ENCODE assay signal across 4 mouse cellular contexts in genomic region chr11:13519618-13520017, GRCm38 (mm10).
DNase-seq lines count a peak whose midpoint lies in the region; TF ChIP-seq lines count a peak whose summit lies in the region.
"Not testable (repeated sequence)": the region's sequence is repeated elsewhere in the genome, so short reads cannot be mapped to it uniquely, and the experiment has no call there.

No protein-coding gene starts in this region.

- H3K4me3 ChIP-seq in ES-E14 (ENCODE audit: insufficient read depth in 1 of 2, low read depth in 1 of 2, low read length in 2 of 2, poor library complexity in 1 of 2, severe bottlenecking in 1 of 2): not testable (repeated sequence)

- H3K27ac ChIP-seq in ES-E14 (ENCODE audit: insufficient read depth, low read depth, low read length, poor library complexity, severe bottlenecking): not testable (repeated sequence)

- in situ Hi-C loops in ES-E14 (cut with MboI; ENCODE audit: low sequenced_read_pairs in 2 of 2, unreplicated experiment in 2 of 2): not testable (repeated sequence)

- not testable (repeated sequence) for H3K9ac ChIP-seq in ES-E14 (ENCODE audit: insufficient read depth, low read depth, low read length, poor library complexity, severe bottlenecking)

- H3K4me1 ChIP-seq in ES-E14 (ENCODE audit: control insufficient read depth in 2 of 2, insufficient read depth in 2 of 2, low read length in 2 of 2, poor library complexity in 1 of 2): not testable (repeated sequence)

- H3K36me3 ChIP-seq in ES-E14 (ENCODE audit: control insufficient read depth, insufficient read depth, low read length, poor library complexity, severe bottlenecking): not testable (repeated sequence)

- H3K9me3 ChIP-seq in ES-E14 (ENCODE audit: control insufficient read depth, insufficient read depth, low read depth, low read length): not testable (repeated sequence)

- DNase-seq in ES-CJ7 (ENCODE audit: low read depth, low spot score) (peak; percentile 56), ES-E14 (ENCODE audit: low read depth, low spot score) (peak; percentile 3), R1 (ENCODE audit: low read depth, low spot score) (peak; percentile 90), ZHBTc4 (ENCODE audit: low read depth, low spot score) (peak; percentile 64)

TF ChIP-seq in ES-E14, 5 proteins besides CTCF, POLR2A, EP300 and RAD21:
- TF ChIP-seq ZNF384 (IDR thresholded peaks at IDR 0.05; ENCODE audit: low read depth, low read length): 0 out of 2 replicates have a peak, but pooled peaks have one; percentile 37

Comparison
In these comparisons a context has a peak if more than half of its experiments do, and no peak if none do; other contexts are left out.
1. DNase-seq: peak in every context shown above with its lines; median percentile 90 in R1; 64 in ZHBTc4; 56 in ES-CJ7; 3 in ES-E14.